In genomic region chr8:123700399-123701070, GRCm38 (mm10) we compare ENCODE assay signal across 17 mouse cellular contexts. TPM values are rescaled to one million over a fixed set of nuclear protein-coding genes. Genes with fewer than 3 reads are reported as not detected.
DNase-seq lines count a peak whose midpoint lies in the region; ATAC-seq lines count a peak whose summit lies in the region.
"Had no signal": no experiment of that assay in that cellular context is flagged by ENCODE, and none has a peak within 500 bp of the region (broad histone marks: within the 10 kb centered on the region; RNA-seq: fewer than 3 reads in every experiment).

No protein-coding gene starts in this region.

- DNase-seq in kidney, adult 9 months = no peak
- peak; percentile 45 for DNase-seq in NIH3T3 (ENCODE audit: low read depth)
- DNase-seq in embryo, embryonic 10 days (ENCODE audit: low spot score) = peak; percentile 66
- DNase-seq in urinary bladder, adult 2 months (ENCODE audit: low spot score) = no peak
- no peak for DNase-seq in spleen, postnatal 36 days (ENCODE audit: low spot score in 2 of 2)
- no peak for DNase-seq in adrenal gland, postnatal 25 days
- DNase-seq: adrenal gland, adult 8-10 months; cerebellum, adult 9-10 months; kidney, adult 8-10 months; right cerebral cortex, postnatal 4 days; thymus, postnatal 14 days had no signal

- 16% methylated on average over 12 of the region's 12 CpGs for WGBS in kidney, embryonic 15.5 days
- WGBS in embryonic facial prominence, embryonic 15.5 days = 22% methylated on average over 12 of the region's 12 CpGs

- H3K4me2 ChIP-seq in kidney, embryonic 15.5 days = peak overlapping the region; percentile 5; the same call in 1 of the 2 replicates
- 0 out of 2 replicates have a peak overlapping the region, but pooled peaks have one; percentile 4 for H3K4me2 ChIP-seq in embryonic facial prominence, embryonic 15.5 days (replicated peaks)
- H3K4me2 ChIP-seq: forebrain, embryonic 12.5 days; neural tube, embryonic 12.5 days had no signal

- peak; percentile 57 for ATAC-seq in kidney, embryonic 15.5 days (replicated peaks; ENCODE audit: low FRiP score)
- no peak for ATAC-seq in embryonic facial prominence, embryonic 15.5 days (ENCODE audit: insufficient number of reproducible peaks, low FRiP score, low TSS enrichment, low read depth)
- ATAC-seq: hindbrain, postnatal 0 days had no signal

- H3K36me3 ChIP-seq in kidney, embryonic 15.5 days = no peaks in the 10 kb centered on the region
- no peaks in the 10 kb centered on the region for H3K36me3 ChIP-seq in embryonic facial prominence, embryonic 15.5 days
- H3K36me3 ChIP-seq: forebrain, embryonic 12.5 days; G1E; neural tube, embryonic 12.5 days had no signal

- H3K4me3 ChIP-seq in kidney, embryonic 15.5 days (replicated peaks) = no peak overlapping the region
- no peak overlapping the region for H3K4me3 ChIP-seq in embryonic facial prominence, embryonic 15.5 days (replicated peaks)
- H3K4me3 ChIP-seq: forebrain, embryonic 12.5 days; neural tube, embryonic 12.5 days had no signal

- no peak overlapping the region for H3K9ac ChIP-seq in kidney, embryonic 15.5 days
- H3K9ac ChIP-seq in embryonic facial prominence, embryonic 15.5 days = no peak overlapping the region
- H3K9ac ChIP-seq: forebrain, embryonic 12.5 days; neural tube, embryonic 12.5 days had no signal

- H3K27ac ChIP-seq in kidney, embryonic 15.5 days = peak overlapping the region; percentile 45; the same call in 1 of the 2 replicates
- peak overlapping the region; percentile 11; the same call in 1 of the 2 replicates for H3K27ac ChIP-seq in embryonic facial prominence, embryonic 15.5 days (replicated peaks)
- H3K27ac ChIP-seq: forebrain, embryonic 12.5 days; hindbrain, postnatal 0 days; neural tube, embryonic 12.5 days had no signal

- no peaks in the 10 kb centered on the region for H3K9me3 ChIP-seq in kidney, embryonic 15.5 days (replicated peaks)
- no peaks in the 10 kb centered on the region for H3K9me3 ChIP-seq in embryonic facial prominence, embryonic 15.5 days (replicated peaks)
- H3K9me3 ChIP-seq: forebrain, embryonic 12.5 days; neural tube, embryonic 12.5 days had no signal

- H3K27me3 ChIP-seq in kidney, embryonic 15.5 days = peaks cover 5% of the 10 kb centered on the region; the same call in 1 of the 2 replicates
- 0 out of 2 replicates have a peak, but pooled peaks cover 3% of the 10 kb centered on the region for H3K27me3 ChIP-seq in embryonic facial prominence, embryonic 15.5 days
- H3K27me3 ChIP-seq: neural tube, embryonic 12.5 days had no signal

- peaks cover 31% of the 10 kb centered on the region for H3K4me1 ChIP-seq in kidney, embryonic 15.5 days
- peaks cover 31% of the 10 kb centered on the region for H3K4me1 ChIP-seq in embryonic facial prominence, embryonic 15.5 days

RNA-seq across cellular contexts. Expression of gene Rhou, which starts 46.8 kb away (rescaled TPM):
- 8.2 and 8.6 TPM in 2 replicates for polyA plus RNA-seq in kidney, embryonic 15.5 days (2015; fragmentation: Nextera tagmentation; extraction: Ambion mirVana)
- polyA plus RNA-seq in embryonic facial prominence, embryonic 15.5 days (2015; fragmentation: Nextera tagmentation; extraction: Ambion mirVana) = 9.0 and 10.3 TPM in 2 replicates
- 20.1 and 21.4 TPM in 2 replicates for polyA plus RNA-seq in urinary bladder, adult 2 months (2012; rRNA removed)
- total RNA-seq in adrenal gland, postnatal 25 days (2021) = 28.8 and 39.2 TPM in 2 replicates
- polyA plus RNA-seq: G1E had no signal

Comparison
In these comparisons a context has a peak if more than half of its experiments do, and no peak if none do; other contexts are left out.
1. DNase-seq: peak in NIH3T3 (single experiment) and embryo, embryonic 10 days (single experiment); none in kidney, adult 9 months (single experiment), urinary bladder, adult 2 months (single experiment), spleen, postnatal 36 days (0 of 2) and adrenal gland, postnatal 25 days (single experiment).